In the genomic region with DNA sequence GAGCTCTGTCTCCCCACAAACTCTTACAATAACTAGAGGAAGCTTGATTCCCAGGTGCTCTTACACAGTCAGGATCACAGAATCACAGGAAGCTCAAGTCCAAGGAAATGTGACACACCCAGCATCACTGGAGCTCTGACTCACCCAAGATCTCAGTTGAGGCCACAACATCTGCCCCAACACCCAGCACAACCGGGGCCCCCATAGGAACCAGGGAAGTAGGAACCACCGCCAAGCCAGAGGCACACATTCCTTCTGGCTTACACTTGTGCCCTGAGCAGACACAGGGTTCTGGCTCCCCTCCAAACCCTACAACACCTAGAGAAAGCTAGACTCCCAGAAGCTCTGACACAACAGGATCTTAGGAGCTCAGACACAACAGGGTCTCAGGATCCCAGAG, we compare ENCODE assay signal across 23 mouse cellular contexts. TPM values are rescaled to one million over a fixed set of nuclear protein-coding genes. Genes with fewer than 3 reads are reported as not detected.
"Had no signal": no experiment of that assay in that cellular context is flagged by ENCODE, and none has a peak within 500 bp of the region (broad histone marks: within the 10 kb centered on the region; RNA-seq: fewer than 3 reads in every experiment).

No protein-coding gene starts in this region.

- H3K9me3 ChIP-seq: lung, embryonic 15.5 days; midbrain, embryonic 13.5 days; midbrain, embryonic 15.5 days; neural tube, embryonic 12.5 days had no signal

- H3K4me2 ChIP-seq: lung, embryonic 15.5 days; midbrain, embryonic 11.5 days; midbrain, embryonic 13.5 days; midbrain, embryonic 15.5 days; neural tube, embryonic 12.5 days had no signal

- H3K4me3 ChIP-seq: lung, embryonic 15.5 days; megakaryocyte, embryonic 14.5 days; midbrain, embryonic 13.5 days; midbrain, embryonic 15.5 days; neural tube, embryonic 12.5 days had no signal

- ATAC-seq: lung, postnatal 0 days; midbrain, embryonic 13.5 days; midbrain, embryonic 15.5 days had no signal

- H3K36me3 ChIP-seq: lung, embryonic 15.5 days; midbrain, embryonic 13.5 days; midbrain, embryonic 15.5 days; neural tube, embryonic 12.5 days had no signal

- H3K27me3 ChIP-seq: lung, embryonic 15.5 days; megakaryocyte, embryonic 14.5 days; midbrain, embryonic 13.5 days; midbrain, embryonic 15.5 days; neural tube, embryonic 12.5 days had no signal

- H3K9ac ChIP-seq: lung, embryonic 15.5 days; midbrain, embryonic 13.5 days; midbrain, embryonic 15.5 days; neural tube, embryonic 12.5 days had no signal

- H3K27ac ChIP-seq: lung, embryonic 15.5 days; macrophage; midbrain, embryonic 13.5 days; midbrain, embryonic 15.5 days; neural tube, embryonic 12.5 days had no signal

- DNase-seq: lung, adult 2 months; lung, postnatal 14 days; lung, postnatal 36 days; right cerebral cortex, postnatal 14 days; right cerebral cortex, postnatal 4 days; spleen, adult 18-20 months; thymus, adult 18-20 months; thymus, postnatal 14 days; thymus, postnatal 36 days had no signal

- H3K4me1 ChIP-seq: lung, embryonic 15.5 days; megakaryocyte, embryonic 14.5 days; midbrain, embryonic 13.5 days; midbrain, embryonic 15.5 days; neural tube, embryonic 12.5 days had no signal

RNA-seq across cellular contexts. Expression of a gene that starts 9.5 kb away (rescaled TPM):
- polyA plus RNA-seq: lung, adult 2 months; lung, embryonic 15.5 days; lung, postnatal 0 days; macrophage; midbrain, embryonic 11.5 days; midbrain, embryonic 13.5 days; midbrain, embryonic 15.5 days; midbrain, postnatal 0 days; neural tube, embryonic 12.5 days; neural tube, embryonic 14.5 days; small intestine, adult 2 months; stomach, embryonic 14.5 days; stomach, embryonic 16.5 days; thymus, postnatal 0 days had no signal
